Mouse (Mus musculus) right cerebral cortex, postnatal 25 days (tissue): ENCODE data around the gene Klhdc3.

Experiments
- DNase-seq: peaks from one replicate; pipeline ENCODE4 v3.0.0; 2022

Gene Klhdc3

GRCm38 (mm10) chr17:46680760-46681373, at the start of gene Klhdc3:
Gene Klhdc3 (minus strand): TSS chr17:46680914.
- peak; percentile 97 for DNase-seq

- no peak for DNase-seq
Measured at GRCm38 (mm10) chr17:46728904-46729318, 48.2 kb upstream of the Klhdc3 start, which contains the start of gene Gnmt. Gene Gnmt (minus strand): TSS chr17:46729168.

- no peak for DNase-seq
Measured at GRCm38 (mm10) chr17:46728496-46728895, 47.8 kb upstream of the Klhdc3 start.

GRCm38 (mm10) chr17:46728021-46728420, 47.3 kb upstream of the Klhdc3 start:
- DNase-seq: no peak

- no peak for DNase-seq
Measured at GRCm38 (mm10) chr17:46727271-46727670, 46.6 kb upstream of the Klhdc3 start.

- no peak for DNase-seq
Measured at GRCm38 (mm10) chr17:46725731-46726645, 45.3 kb upstream of the Klhdc3 start.

- no peak for DNase-seq
Measured at GRCm38 (mm10) chr17:46725273-46725672, 44.6 kb upstream of the Klhdc3 start.

GRCm38 (mm10) chr17:46724477-46725084, 43.9 kb upstream of the Klhdc3 start:
- DNase-seq: no peak

GRCm38 (mm10) chr17:46721077-46721476, 40.4 kb upstream of the Klhdc3 start:
- no peak for DNase-seq

- no peak for DNase-seq
Measured at GRCm38 (mm10) chr17:46714756-46715481, 34.2 kb upstream of the Klhdc3 start.

GRCm38 (mm10) chr17:46713849-46714248, 33.1 kb upstream of the Klhdc3 start:
- DNase-seq: no peak

- DNase-seq: no peak
Measured at GRCm38 (mm10) chr17:46712442-46712841, 31.7 kb upstream of the Klhdc3 start.

- DNase-seq: peak; percentile 39
Measured at GRCm38 (mm10) chr17:46711612-46712271, 31.0 kb upstream of the Klhdc3 start.

- DNase-seq: peak; percentile 90
Measured at GRCm38 (mm10) chr17:46710959-46711597, 30.4 kb upstream of the Klhdc3 start, which contains the start of gene Pex6. Gene Pex6 (plus strand): TSS chr17:46711463.

GRCm38 (mm10) chr17:46706375-46707089, 25.8 kb upstream of the Klhdc3 start:
- DNase-seq: no peak

GRCm38 (mm10) chr17:46704887-46705835, 24.4 kb upstream of the Klhdc3 start, which contains the start of gene Ppp2r5d:
Gene Ppp2r5d (minus strand): TSS chr17:46705111.
- peak; percentile 95 for DNase-seq

- no peak for DNase-seq
Measured at GRCm38 (mm10) chr17:46703971-46704886, 23.5 kb upstream of the Klhdc3 start.

GRCm38 (mm10) chr17:46702506-46702905, 21.8 kb upstream of the Klhdc3 start:
- no peak for DNase-seq

GRCm38 (mm10) chr17:46702100-46702499, 21.4 kb upstream of the Klhdc3 start:
- DNase-seq: no peak
